Mouse (Mus musculus) G1E (cell line): Measurements from ENCODE around the gene Prr15l.

Source experiments
- CTCF ChIP-seq: IDR thresholded peaks from 2 replicates; pipeline ENCODE4 v1.5.1; 2012; ENCODE audit warnings: low read depth, low read length, inconsistent platforms, mixed read lengths
- GATA1 ChIP-seq: IDR thresholded peaks from 2 replicates; pipeline ENCODE4 v1.6.1; 2012; ENCODE audit warnings: borderline replicate concordance, low read length, inconsistent platforms, mixed read lengths
- GATA2 ChIP-seq: IDR thresholded peaks from 2 replicates; pipeline ENCODE4 v1.6.1; 2012; ENCODE audit warnings: low read depth, low read length, inconsistent platforms, borderline replicate concordance
- POLR2AphosphoS5 ChIP-seq: IDR thresholded peaks from 2 replicates; pipeline ENCODE4 v1.6.1; 2012; ENCODE audit warnings: low read depth, low read length, inconsistent platforms; ENCODE audit not compliant: insufficient replicate concordance

DNA sequence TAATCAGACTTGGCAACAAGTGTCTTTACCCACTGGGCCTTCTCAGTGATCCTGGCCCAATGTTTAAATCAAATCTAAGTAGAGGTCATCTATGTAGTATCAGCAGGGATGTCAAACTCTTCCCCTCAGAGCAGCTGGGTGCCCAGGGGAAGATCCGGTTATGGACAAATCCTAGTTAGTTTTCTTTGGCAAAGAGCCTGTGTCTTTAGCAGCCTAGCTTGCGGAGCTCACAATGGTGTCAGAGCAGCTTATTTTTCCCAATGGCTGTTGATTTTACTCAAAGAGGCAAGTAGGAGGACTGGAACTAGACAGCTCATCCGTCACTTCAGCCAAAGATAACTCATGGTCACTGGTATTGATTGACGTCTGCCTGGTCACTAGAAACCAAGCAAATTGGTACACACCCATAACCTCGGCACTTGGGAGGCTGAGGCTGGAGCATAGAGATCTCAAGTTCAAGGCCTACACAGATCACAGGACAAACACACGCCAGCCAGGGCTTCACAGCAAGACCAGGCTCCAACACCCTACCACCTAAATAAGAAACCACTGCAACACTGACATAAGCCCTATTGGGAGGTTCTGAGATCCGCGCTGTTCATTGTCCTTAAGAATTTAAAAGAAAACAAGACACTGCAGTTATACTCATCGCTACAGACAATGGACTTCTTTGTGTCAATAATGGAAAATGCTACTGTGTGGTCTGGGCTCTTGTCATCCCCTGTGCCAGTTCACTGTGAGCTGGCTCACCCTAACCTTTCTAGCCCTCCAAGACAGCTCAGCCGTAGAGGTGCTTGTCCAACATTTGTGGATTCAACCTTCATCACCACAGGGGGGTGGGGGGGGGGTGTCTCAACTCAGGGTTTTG lies 47.8 kb downstream of the Prr15l start:
- TF ChIP-seq CTCF (no peak), GATA1 (no peak), GATA2 (no peak), POLR2AphosphoS5 (no peak)
